Mouse (Mus musculus): ENCODE measurements around the gene Rplp1. TPM values are rescaled to one million over a fixed set of nuclear protein-coding genes. Genes with fewer than 3 reads are reported as not detected.

The Rplp1 gene
- polyA plus RNA-seq, 1 experiment, result 6,021 TPM

- TF ChIP-seq CTCF (IDR thresholded peaks at IDR 0.05; ENCODE audit: low read depth, low read length) (no peak), POLR2A (IDR thresholded peaks at IDR 0.05; ENCODE audit: insufficient read depth, low read length) (no peak)
- Histone ChIP-seq H3K4me3 (ENCODE audit: low read depth, low read length) (no peak overlapping the region), H3K27ac (ENCODE audit: insufficient read depth, low read length) (no peak overlapping the region), H3K9me3 (replicated peaks; ENCODE audit: control insufficient read depth, insufficient read depth, low read length, poor library complexity, severe bottlenecking) (no peaks in the 10 kb centered on the region), H3K36me3 (ENCODE audit: control insufficient read depth, insufficient read depth, low read length, poor library complexity, severe bottlenecking) (peaks cover 65% of the 10 kb centered on the region), H3K27me3 (ENCODE audit: control insufficient read depth, insufficient read depth, low read length, poor library complexity, severe bottlenecking) (no peaks in the 10 kb centered on the region), H3K9ac (ENCODE audit: low read depth, poor library complexity, severe bottlenecking) (no peak overlapping the region), H3K4me1 (ENCODE audit: control insufficient read depth, insufficient read depth, low read length) (no peaks in the 10 kb centered on the region)
These were observed 19.0 kb upstream of the Rplp1 start for GRCm38 (mm10) chr9:61933333-61933732.

DNA sequence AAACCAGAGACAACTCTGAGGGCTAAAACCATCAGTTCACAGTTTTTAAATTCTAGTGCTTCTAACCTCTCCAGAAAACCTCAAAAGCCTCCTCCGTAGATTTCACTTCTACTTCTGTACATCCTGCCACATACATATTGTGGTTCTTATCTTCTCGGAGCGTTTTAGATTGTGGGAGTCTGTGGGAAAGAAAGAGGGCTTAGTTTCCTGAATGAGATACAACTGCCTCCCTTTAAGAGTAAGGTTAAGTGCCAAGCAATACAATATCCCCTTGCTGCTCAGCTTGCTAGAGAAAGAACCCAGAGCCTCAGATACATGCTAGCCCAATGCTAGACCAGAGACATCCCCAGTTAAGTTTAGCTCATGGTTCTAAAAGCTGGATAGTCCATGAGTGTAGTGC, 17.7 kb upstream of the Rplp1 start:
- Histone ChIP-seq H3K4me1 (ENCODE audit: control insufficient read depth, insufficient read depth, low read length) (no peaks in the 10 kb centered on the region), H3K36me3 (ENCODE audit: control insufficient read depth, insufficient read depth, low read length, poor library complexity, severe bottlenecking) (peaks cover 62% of the 10 kb centered on the region), H3K4me3 (ENCODE audit: low read depth, low read length) (no peak overlapping the region), H3K9ac (ENCODE audit: low read depth, poor library complexity, severe bottlenecking) (no peak overlapping the region), H3K9me3 (replicated peaks; ENCODE audit: control insufficient read depth, insufficient read depth, low read length, poor library complexity, severe bottlenecking) (no peaks in the 10 kb centered on the region), H3K27me3 (ENCODE audit: control insufficient read depth, insufficient read depth, low read length, poor library complexity, severe bottlenecking) (no peaks in the 10 kb centered on the region), H3K27ac (ENCODE audit: insufficient read depth, low read length) (no peak overlapping the region)
- TF ChIP-seq POLR2A (IDR thresholded peaks at IDR 0.05; ENCODE audit: insufficient read depth, low read length), result no peak
- no peak for TF ChIP-seq EP300 (IDR thresholded peaks at IDR 0.05; ENCODE audit: insufficient read depth, low read depth, low read length)

- no peak overlapping the region for H3K4me3 ChIP-seq (ENCODE audit: low read depth, low read length)
- TF ChIP-seq POLR2A (IDR thresholded peaks at IDR 0.05; ENCODE audit: insufficient read depth, low read length), result no peak
- no peak for TF ChIP-seq CTCF (IDR thresholded peaks at IDR 0.05; ENCODE audit: low read depth, low read length)
- TF ChIP-seq EP300 (IDR thresholded peaks at IDR 0.05; ENCODE audit: insufficient read depth, low read depth, low read length), result no peak
- H3K36me3 ChIP-seq (ENCODE audit: control insufficient read depth, insufficient read depth, low read length, poor library complexity, severe bottlenecking), result peaks cover 76% of the 10 kb centered on the region
- H3K27ac ChIP-seq (ENCODE audit: insufficient read depth, low read length), result no peak overlapping the region
- H3K9me3 ChIP-seq (replicated peaks; ENCODE audit: control insufficient read depth, insufficient read depth, low read length, poor library complexity, severe bottlenecking), result no peaks in the 10 kb centered on the region
- no peak overlapping the region for H3K9ac ChIP-seq (ENCODE audit: low read depth, poor library complexity, severe bottlenecking)
- H3K27me3 ChIP-seq (ENCODE audit: control insufficient read depth, insufficient read depth, low read length, poor library complexity, severe bottlenecking), result no peaks in the 10 kb centered on the region
- H3K4me1 ChIP-seq (ENCODE audit: control insufficient read depth, insufficient read depth, low read length), result no peaks in the 10 kb centered on the region
These were observed 10.8 kb upstream of the Rplp1 start for GRCm38 (mm10) chr9:61925086-61925660.

DNA sequence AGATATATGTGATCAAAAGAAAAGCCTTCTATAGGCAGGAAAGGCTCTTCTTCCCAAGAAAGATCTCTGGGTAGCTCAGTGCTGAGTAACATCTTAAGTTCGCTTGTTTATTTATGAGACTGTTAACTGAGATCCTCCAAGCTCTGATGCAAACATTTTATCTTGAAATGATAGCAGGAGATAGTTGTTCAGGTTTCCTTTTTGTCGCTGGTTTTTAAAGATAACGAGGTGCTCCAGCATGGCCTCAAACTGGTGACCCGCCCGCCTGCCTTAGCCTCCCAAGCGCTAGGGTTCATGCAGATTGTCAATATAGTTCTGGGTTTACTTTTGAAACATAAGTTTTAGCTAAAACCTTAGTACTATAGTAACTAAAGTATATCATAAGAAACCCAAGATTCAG, 6.0 kb upstream of the Rplp1 start:
- no peaks in the 10 kb centered on the region for H3K27me3 ChIP-seq (ENCODE audit: control insufficient read depth, insufficient read depth, low read length, poor library complexity, severe bottlenecking)
- TF ChIP-seq CTCF (IDR thresholded peaks at IDR 0.05; ENCODE audit: low read depth, low read length) (no peak), EP300 (IDR thresholded peaks at IDR 0.05; ENCODE audit: insufficient read depth, low read depth, low read length) (no peak), POLR2A (IDR thresholded peaks at IDR 0.05; ENCODE audit: insufficient read depth, low read length) (no peak)

GRCm38 (mm10) chr9:61919464-61919863, 5.1 kb upstream of the Rplp1 start:
- H3K36me3 ChIP-seq (ENCODE audit: control insufficient read depth, insufficient read depth, low read length, poor library complexity, severe bottlenecking), result peaks cover 61% of the 10 kb centered on the region

More for the DNA sequence above, 6.0 kb upstream of the Rplp1 start:
- Histone ChIP-seq H3K27ac (ENCODE audit: insufficient read depth, low read length) (no peak overlapping the region), H3K4me1 (ENCODE audit: control insufficient read depth, insufficient read depth, low read length) (no peaks in the 10 kb centered on the region), H3K36me3 (ENCODE audit: control insufficient read depth, insufficient read depth, low read length, poor library complexity, severe bottlenecking) (peaks cover 69% of the 10 kb centered on the region), H3K9ac (ENCODE audit: low read depth, poor library complexity, severe bottlenecking) (no peak overlapping the region), H3K4me3 (ENCODE audit: low read depth, low read length) (no peak overlapping the region), H3K9me3 (replicated peaks; ENCODE audit: control insufficient read depth, insufficient read depth, low read length, poor library complexity, severe bottlenecking) (no peaks in the 10 kb centered on the region)

GRCm38 (mm10) chr9:61917436-61917835, 3.1 kb upstream of the Rplp1 start:
- no peaks in the 10 kb centered on the region for H3K27me3 ChIP-seq (ENCODE audit: control insufficient read depth, insufficient read depth, low read length, poor library complexity, severe bottlenecking)
- TF ChIP-seq EP300 (IDR thresholded peaks at IDR 0.05; ENCODE audit: insufficient read depth, low read depth, low read length) (no peak), POLR2A (IDR thresholded peaks at IDR 0.05; ENCODE audit: insufficient read depth, low read length) (no peak), CTCF (IDR thresholded peaks at IDR 0.05; ENCODE audit: low read depth, low read length) (no peak)
- H3K36me3 ChIP-seq (ENCODE audit: control insufficient read depth, insufficient read depth, low read length, poor library complexity, severe bottlenecking), result peaks cover 61% of the 10 kb centered on the region
- H3K27ac ChIP-seq (ENCODE audit: insufficient read depth, low read length), result no peak overlapping the region
- H3K9me3 ChIP-seq (replicated peaks; ENCODE audit: control insufficient read depth, insufficient read depth, low read length, poor library complexity, severe bottlenecking), result no peaks in the 10 kb centered on the region
- H3K9ac ChIP-seq (ENCODE audit: low read depth, poor library complexity, severe bottlenecking), result no peak overlapping the region
- H3K4me3 ChIP-seq (ENCODE audit: low read depth, low read length), result no peak overlapping the region
- no peaks in the 10 kb centered on the region for H3K4me1 ChIP-seq (ENCODE audit: control insufficient read depth, insufficient read depth, low read length)

More at GRCm38 (mm10) chr9:61919464-61919863, 5.1 kb upstream of the Rplp1 start:
- no peak overlapping the region for H3K9ac ChIP-seq (ENCODE audit: low read depth, poor library complexity, severe bottlenecking)
- no peaks in the 10 kb centered on the region for H3K4me1 ChIP-seq (ENCODE audit: control insufficient read depth, insufficient read depth, low read length)
- no peak overlapping the region for H3K27ac ChIP-seq (ENCODE audit: insufficient read depth, low read length)
- H3K4me3 ChIP-seq (ENCODE audit: low read depth, low read length), result no peak overlapping the region
- no peaks in the 10 kb centered on the region for H3K27me3 ChIP-seq (ENCODE audit: control insufficient read depth, insufficient read depth, low read length, poor library complexity, severe bottlenecking)
- H3K9me3 ChIP-seq (replicated peaks; ENCODE audit: control insufficient read depth, insufficient read depth, low read length, poor library complexity, severe bottlenecking), result no peaks in the 10 kb centered on the region
- TF ChIP-seq POLR2A (IDR thresholded peaks at IDR 0.05; ENCODE audit: insufficient read depth, low read length), result no peak
- TF ChIP-seq EP300 (IDR thresholded peaks at IDR 0.05; ENCODE audit: insufficient read depth, low read depth, low read length), result no peak
- no peak for TF ChIP-seq CTCF (IDR thresholded peaks at IDR 0.05; ENCODE audit: low read depth, low read length)
